Mouse (Mus musculus) erythroid progenitor cell, adult 5-6 weeks (primary cell): ENCODE data around the gene Defb25. TPM values are rescaled to one million over a fixed set of nuclear protein-coding genes. Genes with fewer than 3 reads are reported as not detected.
"Not testable (repeated sequence)": the region's sequence is repeated elsewhere in the genome, so short reads cannot be mapped to it uniquely, and the experiment has no call there.

Experiments
- ATAC-seq: replicated peaks from 2 replicates; pipeline ENCODE4 v1.8.0; 2016; ENCODE audit warnings: moderate number of reproducible peaks, mild to moderate bottlenecking, moderate TSS enrichment, inconsistent platforms; ENCODE audit not compliant: poor library complexity, low FRiP score, severe bottlenecking
- total RNA-seq, 2 experiments: library from RNA; stranded (forward) in 1 of 2; stranded (reverse) in 1 of 2; fragments of 150-400 nt in 1 of 2; fragments of 186-747, 209-891 nt in 1 of 2; gene quantifications; 2 replicates each; pipeline versions ENCODE4 v1.2.3 to v1.2.4; 2015 to 2017; ENCODE audit warnings: low replicate concordance in 2 of 2

Defb25 gene
- not detected in 2 replicates for total RNA-seq (2015; ENCODE audit: low replicate concordance)
- total RNA-seq (2017; ENCODE audit: low replicate concordance) = not detected in 2 replicates

- ATAC-seq = no peak
Measured at GRCm38 (mm10) chr2:152622953-152623352, at the start of gene Defb25. Gene Defb25, minus strand, starts transcription at chr2:152623053.

GRCm38 (mm10) chr2:152672166-152672565 is 49.3 kb upstream of the Defb25 start:
- ATAC-seq = no peak

- 0 out of 2 replicates have a peak, but pooled peaks have one; percentile 37 for ATAC-seq
Measured at GRCm38 (mm10) chr2:152671642-152671999, 48.8 kb upstream of the Defb25 start.

DNA sequence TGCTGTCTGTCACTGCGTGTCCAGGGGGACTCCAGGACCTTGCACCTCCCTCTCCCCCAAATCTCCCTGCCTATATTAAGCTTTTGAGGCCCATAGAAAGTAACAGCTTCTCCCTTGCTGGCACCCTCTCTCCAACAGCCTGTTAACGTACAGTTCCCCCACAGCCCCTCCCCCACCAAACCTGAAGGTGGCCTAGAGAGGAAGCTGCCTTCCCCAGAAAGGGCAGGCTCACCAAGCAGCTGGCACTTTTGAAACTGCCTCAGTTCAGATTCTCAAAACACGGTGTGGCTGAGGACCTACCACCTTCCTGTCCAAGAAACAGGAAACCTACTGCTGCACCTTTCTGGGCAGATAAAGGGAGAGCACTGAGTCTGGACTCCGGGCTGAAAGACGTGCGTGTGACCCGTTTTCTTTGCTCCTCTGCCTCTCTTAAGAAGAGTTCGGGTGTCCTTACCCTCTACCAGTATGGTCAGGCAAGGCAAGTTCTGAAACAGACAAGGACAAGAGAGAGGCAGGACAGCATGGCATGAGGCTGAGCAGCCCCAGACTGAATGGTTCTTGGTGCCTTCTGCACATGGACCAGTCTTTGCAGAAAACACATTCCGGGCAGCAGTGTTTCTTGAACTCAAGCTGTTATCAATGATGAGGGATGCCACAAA is 48.3 kb upstream of the Defb25 start:
- ATAC-seq = no peak

- ATAC-seq = peak; percentile 58
Measured at GRCm38 (mm10) chr2:152669639-152670484, 47.0 kb upstream of the Defb25 start.

DNA sequence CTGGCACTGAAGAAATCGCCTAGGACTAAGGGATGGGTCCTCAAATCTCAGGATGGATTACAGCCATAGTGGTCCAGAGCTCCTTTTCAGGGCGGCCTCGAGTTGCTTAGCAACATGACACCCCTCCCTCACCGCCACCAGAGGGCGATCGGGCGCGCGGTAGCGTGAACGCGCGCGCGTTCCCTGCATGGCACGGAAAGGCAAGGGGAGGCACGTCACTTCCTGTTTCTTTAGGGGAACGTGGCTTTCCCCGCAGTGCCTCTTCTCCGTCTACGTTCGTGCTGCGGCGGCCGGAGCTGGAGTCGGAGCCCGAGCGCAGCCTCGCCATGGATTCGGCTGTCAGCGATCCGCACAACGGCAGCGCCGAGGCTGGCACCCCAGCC is 46.4 kb upstream of the Defb25 start, which contains the start of gene H13:
Gene H13, plus strand, starts transcription at position 206 of the 383 bp plus-strand sequence.
- ATAC-seq = peak; percentile 90

- not testable (repeated sequence) for ATAC-seq
Measured at GRCm38 (mm10) chr2:152666191-152666590, 43.3 kb upstream of the Defb25 start.

DNA sequence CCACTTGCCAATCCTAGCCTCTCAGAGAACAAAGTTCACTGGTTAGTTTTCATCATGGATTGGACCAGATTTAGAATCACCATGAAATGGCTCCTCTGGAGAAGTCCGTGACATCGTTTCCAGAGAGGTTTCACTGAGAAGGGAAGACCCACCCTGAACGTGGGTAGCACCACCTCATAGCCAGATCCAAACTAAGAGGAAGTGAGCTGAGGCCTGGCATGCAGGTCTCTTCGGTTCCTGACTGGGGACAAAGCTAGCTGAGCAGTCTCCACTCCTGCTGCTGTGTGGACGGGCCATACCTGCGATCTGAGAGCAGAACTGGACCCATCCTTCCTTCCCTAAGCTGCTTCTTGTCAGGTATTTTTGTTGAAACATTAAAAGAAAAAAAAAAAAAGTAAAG is 38.3 kb upstream of the Defb25 start:
- no peak for ATAC-seq

DNA sequence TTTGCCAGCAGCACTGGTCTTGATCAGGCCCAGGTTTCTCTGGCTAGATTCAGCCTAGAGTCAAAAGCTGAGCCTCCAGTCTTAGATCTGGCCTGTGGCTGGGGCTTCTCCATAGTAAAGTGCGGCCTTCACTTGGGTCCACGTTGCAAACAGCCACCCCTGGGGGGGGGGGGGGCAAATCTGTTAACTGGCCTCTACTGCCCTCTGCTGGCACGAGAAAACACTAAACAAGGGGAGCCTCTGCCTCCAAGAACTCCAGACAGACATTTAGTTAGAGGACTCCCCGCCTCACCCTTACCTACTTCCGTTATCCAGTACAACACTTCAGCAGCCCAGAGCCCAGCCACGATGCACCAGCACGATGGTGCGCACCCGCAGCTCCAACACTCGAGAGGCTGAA is 34.5 kb upstream of the Defb25 start:
- ATAC-seq = no peak

DNA sequence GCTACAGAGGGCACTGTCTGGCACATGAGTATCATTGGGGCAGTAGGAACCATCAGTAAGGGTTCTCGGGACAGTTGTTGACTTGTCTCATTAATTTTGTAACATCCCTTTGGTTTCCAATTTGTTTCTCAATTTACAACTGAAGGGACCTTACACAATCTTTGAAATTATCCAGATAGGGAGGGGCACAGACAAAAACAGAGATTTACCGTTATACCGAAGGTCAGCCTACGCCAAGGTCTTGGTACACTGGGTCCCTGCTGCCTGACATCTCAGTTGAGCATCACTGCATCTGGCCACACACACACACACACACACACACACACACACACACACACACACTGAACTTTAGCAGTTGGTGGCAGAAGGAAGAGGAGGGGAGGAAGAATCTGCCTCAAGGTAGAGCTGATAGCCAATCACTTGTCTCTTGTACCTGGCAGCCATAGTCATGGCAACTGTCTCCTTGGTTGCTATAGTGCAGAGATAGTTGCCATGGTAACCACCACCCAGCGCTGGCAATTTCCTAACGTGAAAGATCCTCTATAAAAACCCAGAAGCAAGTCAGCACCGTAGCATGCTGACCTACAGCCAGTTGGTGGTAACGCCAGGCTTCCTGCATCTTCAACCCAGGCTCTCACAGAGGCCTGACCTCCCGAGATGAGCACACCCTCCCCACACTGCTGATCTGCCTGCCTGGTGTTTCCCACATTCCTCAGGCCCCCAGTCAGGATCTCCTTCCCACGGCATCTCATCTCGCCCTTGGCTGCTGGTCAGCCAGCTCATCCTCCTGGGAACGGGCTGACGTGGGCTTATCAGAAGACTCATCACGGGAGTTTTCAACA is 31.2 kb upstream of the Defb25 start:
- no peak for ATAC-seq

- ATAC-seq = 0 out of 2 replicates have a peak, but pooled peaks have one; percentile 14
Measured at GRCm38 (mm10) chr2:152652901-152653620, 30.2 kb upstream of the Defb25 start.

- no peak for ATAC-seq
Measured at GRCm38 (mm10) chr2:152639406-152640113, 16.7 kb upstream of the Defb25 start.

DNA sequence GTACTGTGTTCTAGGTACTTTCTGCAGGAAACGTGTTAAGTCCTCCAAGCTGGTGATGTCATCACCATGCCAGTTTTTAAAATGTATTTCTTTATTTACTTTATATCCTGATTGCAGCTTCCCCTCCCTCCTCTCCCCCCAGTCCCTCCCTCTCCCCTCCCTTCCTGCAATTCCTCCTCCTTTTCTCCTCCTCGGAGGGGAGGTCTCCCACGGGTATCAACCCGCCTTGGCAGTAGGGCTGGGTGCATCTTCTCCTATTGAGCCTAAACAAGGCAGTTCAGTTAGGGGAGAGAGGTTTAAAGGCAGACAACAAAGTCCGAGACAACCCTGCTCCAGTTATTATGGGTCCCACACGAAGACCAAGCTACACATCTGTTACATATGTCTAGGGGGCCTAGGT is 16.0 kb upstream of the Defb25 start:
- no peak for ATAC-seq

GRCm38 (mm10) chr2:152637381-152637780 is 14.5 kb upstream of the Defb25 start:
- ATAC-seq = no peak

DNA sequence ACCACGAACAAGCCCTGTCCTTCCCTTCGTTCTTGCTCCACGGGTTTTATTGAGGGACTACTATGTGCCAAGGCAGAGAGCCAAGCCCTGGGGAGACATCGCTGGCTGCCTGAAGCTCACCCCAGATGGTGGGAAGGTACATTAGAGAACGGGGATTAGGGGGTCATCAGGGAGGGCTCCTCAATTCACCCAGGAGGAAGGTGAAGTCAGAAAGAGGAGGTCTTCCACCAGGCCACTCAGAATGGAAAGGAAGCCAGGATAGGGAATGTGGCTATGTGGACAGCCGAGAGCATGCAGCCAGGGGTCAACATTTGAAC is 14.1 kb upstream of the Defb25 start:
- no peak for ATAC-seq

- ATAC-seq = no peak
Measured at GRCm38 (mm10) chr2:152636246-152637005, 13.6 kb upstream of the Defb25 start.

- ATAC-seq = no peak
Measured at GRCm38 (mm10) chr2:152634311-152634710, 11.5 kb upstream of the Defb25 start.

DNA sequence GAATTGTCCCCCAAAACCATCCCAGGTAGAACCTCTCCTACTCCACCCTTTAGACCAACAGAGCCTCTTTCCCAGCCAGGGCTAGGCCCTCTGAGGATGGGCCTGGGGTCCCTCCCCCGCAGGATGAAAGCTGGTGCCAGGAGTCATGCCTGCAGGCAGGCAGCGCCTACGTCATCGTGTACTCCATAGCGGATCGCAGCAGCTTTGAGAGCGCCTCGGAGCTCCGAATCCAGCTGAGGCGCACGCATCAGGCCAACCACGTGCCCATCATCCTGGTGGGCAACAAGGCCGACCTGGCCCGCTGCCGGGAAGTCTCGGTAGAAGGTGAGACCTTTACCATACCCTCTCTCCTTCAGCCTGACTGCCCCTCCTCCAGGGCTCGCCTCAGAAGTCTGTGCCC is 10.5 kb upstream of the Defb25 start:
- ATAC-seq = no peak
